ENCODE assay signal across 9 mouse cellular contexts in genomic region chr4:57846991-57847422, GRCm38 (mm10).
A peak's percentile ranks its signal among the peaks of the same experiment; 100 is the strongest.
DNase-seq lines count a peak whose midpoint lies in the region; ATAC-seq and TF ChIP-seq lines count a peak whose summit lies in the region.
"Had no signal": no experiment of that assay in that cellular context is flagged by ENCODE, and none has a peak within 500 bp of the region (broad histone marks: within the 10 kb centered on the region; RNA-seq: fewer than 3 reads in every experiment).

No protein-coding gene starts in this region.

- peak; percentile 48 for DNase-seq in midbrain, embryonic 10.5 days (ENCODE audit: low spot score)
- DNase-seq in lung, postnatal 4 days = peak; percentile 65 to 72
- DNase-seq in thymus, postnatal 25 days = no peak
- no peak for DNase-seq in thymus, adult 2 months
- no peak for DNase-seq in layer of hippocampus, adult 8-10 months (ENCODE audit: low spot score in 2 of 2)

- H3K4me2 ChIP-seq in midbrain, embryonic 15.5 days = no peak overlapping the region
- peak overlapping the region; percentile 75 for H3K4me2 ChIP-seq in heart, embryonic 12.5 days
- H3K4me2 ChIP-seq in kidney, embryonic 16.5 days (replicated peaks; ENCODE audit: low read depth, low read length) = peak overlapping the region; percentile 58

- TF ChIP-seq POLR2A in thymus, adult 2 months (IDR thresholded peaks at IDR 0.05; ENCODE audit: control insufficient read depth, extremely low read depth, insufficient read depth, low read length, poor library complexity) = no peak

- ATAC-seq in midbrain, embryonic 15.5 days (replicated peaks) = no peak
- peak; percentile 69 for ATAC-seq in heart, embryonic 12.5 days (ENCODE audit: insufficient number of reproducible peaks, low FRiP score)
- peak; percentile 70 for ATAC-seq in kidney, embryonic 16.5 days (ENCODE audit: low FRiP score, low TSS enrichment)

- H3K27me3 ChIP-seq in midbrain, embryonic 10.5 days (ENCODE audit: low read depth, poor library complexity, severe bottlenecking) = peaks cover 10% of the 10 kb centered on the region; the same call in 1 of the 2 replicates
- no peaks in the 10 kb centered on the region for H3K27me3 ChIP-seq in midbrain, embryonic 15.5 days (replicated peaks)
- no peaks in the 10 kb centered on the region for H3K27me3 ChIP-seq in heart, embryonic 12.5 days (replicated peaks)
- H3K27me3 ChIP-seq in kidney, embryonic 16.5 days (ENCODE audit: insufficient read depth, low read length) = no peaks in the 10 kb centered on the region
- H3K27me3 ChIP-seq in thymus, adult 2 months (ENCODE audit: control insufficient read depth, insufficient read depth, low read length) = no peaks in the 10 kb centered on the region

- peaks cover 51% of the 10 kb centered on the region for H3K4me1 ChIP-seq in midbrain, embryonic 10.5 days
- H3K4me1 ChIP-seq in midbrain, embryonic 15.5 days = peaks cover 18% of the 10 kb centered on the region
- H3K4me1 ChIP-seq in heart, embryonic 12.5 days (replicated peaks) = peaks cover 70% of the 10 kb centered on the region
- H3K4me1 ChIP-seq in kidney, embryonic 16.5 days (ENCODE audit: insufficient read depth, low read length) = peaks cover 35% of the 10 kb centered on the region
- H3K4me1 ChIP-seq in thymus, adult 2 months (replicated peaks; ENCODE audit: control insufficient read depth, insufficient read depth, low read length) = peaks cover 12% of the 10 kb centered on the region

- TF ChIP-seq CTCF in thymus, adult 2 months (IDR thresholded peaks at IDR 0.05; ENCODE audit: borderline replicate concordance, control insufficient read depth, extremely low read depth, insufficient read depth, low read length, poor library complexity) = no peak

- 32% methylated on average over 8 of the region's 8 CpGs for WGBS in midbrain, embryonic 10.5 days
- WGBS in midbrain, embryonic 15.5 days = 31% methylated on average over 8 of the region's 8 CpGs
- WGBS in heart, embryonic 12.5 days = 11% methylated on average over 8 of the region's 8 CpGs
- WGBS in kidney, embryonic 16.5 days = 26% methylated on average over 8 of the region's 8 CpGs
- WGBS in thymus, adult 2 months = 86% methylated on average over 8 of the region's 8 CpGs

- peak overlapping the region; percentile 84 for H3K27ac ChIP-seq in midbrain, embryonic 10.5 days (replicated peaks)
- no peak overlapping the region for H3K27ac ChIP-seq in midbrain, embryonic 15.5 days
- peak overlapping the region; percentile 97 for H3K27ac ChIP-seq in heart, embryonic 12.5 days (ENCODE audit: poor library complexity, severe bottlenecking)
- peak overlapping the region; percentile 93 for H3K27ac ChIP-seq in kidney, embryonic 16.5 days (ENCODE audit: low read length)
- no peak overlapping the region for H3K27ac ChIP-seq in thymus, adult 2 months (ENCODE audit: control insufficient read depth, insufficient read depth, low read length)
- H3K27ac ChIP-seq: liver, embryonic 14.5 days had no signal

- peaks cover 12% of the 10 kb centered on the region for H3K36me3 ChIP-seq in midbrain, embryonic 10.5 days
- no peaks in the 10 kb centered on the region for H3K36me3 ChIP-seq in midbrain, embryonic 15.5 days (replicated peaks)
- peaks cover 19% of the 10 kb centered on the region for H3K36me3 ChIP-seq in heart, embryonic 12.5 days
- peaks cover 4% of the 10 kb centered on the region; the same call in 1 of the 2 replicates for H3K36me3 ChIP-seq in kidney, embryonic 16.5 days (ENCODE audit: insufficient read depth, low read length)
- no peaks in the 10 kb centered on the region for H3K36me3 ChIP-seq in thymus, adult 2 months (ENCODE audit: control insufficient read depth, insufficient read depth, low read length)

- H3K9ac ChIP-seq in midbrain, embryonic 15.5 days = no peak overlapping the region
- H3K9ac ChIP-seq in heart, embryonic 12.5 days = peak overlapping the region; percentile 86
- peak overlapping the region; percentile 71 for H3K9ac ChIP-seq in kidney, embryonic 16.5 days (replicated peaks; ENCODE audit: low read length)
- H3K9ac ChIP-seq: liver, embryonic 14.5 days had no signal

- H3K9me3 ChIP-seq in midbrain, embryonic 10.5 days (replicated peaks) = no peaks in the 10 kb centered on the region
- no peaks in the 10 kb centered on the region for H3K9me3 ChIP-seq in midbrain, embryonic 15.5 days
- H3K9me3 ChIP-seq in heart, embryonic 12.5 days (replicated peaks) = no peaks in the 10 kb centered on the region
- H3K9me3 ChIP-seq in kidney, embryonic 16.5 days (ENCODE audit: low read length) = no peaks in the 10 kb centered on the region

- H3K4me3 ChIP-seq in midbrain, embryonic 10.5 days = peak overlapping the region; percentile 49
- H3K4me3 ChIP-seq in midbrain, embryonic 15.5 days = no peak overlapping the region
- H3K4me3 ChIP-seq in heart, embryonic 12.5 days = peak overlapping the region; percentile 54
- H3K4me3 ChIP-seq in kidney, embryonic 16.5 days (ENCODE audit: low read length) = peak overlapping the region; percentile 51
- H3K4me3 ChIP-seq in thymus, adult 2 months (ENCODE audit: control insufficient read depth, insufficient read depth, low read length) = no peak overlapping the region

Comparison
In these comparisons a context has a peak if more than half of its experiments do, and no peak if none do; other contexts are left out.
1. H3K27ac ChIP-seq: peak in midbrain, embryonic 10.5 days (single experiment), heart, embryonic 12.5 days (single experiment) and kidney, embryonic 16.5 days (single experiment); none in midbrain, embryonic 15.5 days (single experiment) and thymus, adult 2 months (single experiment).
2. H3K4me3 ChIP-seq: peak in midbrain, embryonic 10.5 days (single experiment), heart, embryonic 12.5 days (single experiment) and kidney, embryonic 16.5 days (single experiment); none in midbrain, embryonic 15.5 days (single experiment) and thymus, adult 2 months (single experiment).
3. DNase-seq: peak in midbrain, embryonic 10.5 days (single experiment) and lung, postnatal 4 days (2 of 2); none in thymus, postnatal 25 days (single experiment), thymus, adult 2 months (single experiment) and layer of hippocampus, adult 8-10 months (0 of 2).